Mouse (Mus musculus) CH12.LX (cell line): Measurements from ENCODE around the gene Fam193a.

Source experiments
- CTCF ChIP-seq, 2 experiments: IDR thresholded peaks in 1 of 2; conservative IDR thresholded peaks in 1 of 2; 2 replicates each; pipeline ENCODE4 v1.5.1; 2011 to 2012; ENCODE audit warnings: low read depth in 2 of 2, low read length in 2 of 2, improper control_type of control experiment in 1 of 2, inconsistent platforms in 1 of 2, mild to moderate bottlenecking in 1 of 2, moderate library complexity in 1 of 2
- E2F4 ChIP-seq: IDR thresholded peaks from 2 replicates; pipeline ENCODE4 v1.6.1; 2011; ENCODE audit warnings: low read depth, low read length, improper control_type of control experiment; ENCODE audit not compliant: insufficient replicate concordance
- ELF1 ChIP-seq: IDR thresholded peaks from 2 replicates; pipeline ENCODE4 v1.6.1; 2014; ENCODE audit warnings: low read depth, mild to moderate bottlenecking, inconsistent platforms, low read length, improper control_type of control experiment
- EP300 ChIP-seq: IDR thresholded peaks from 2 replicates; pipeline ENCODE4 v1.6.1; 2011; ENCODE audit warnings: low read length, improper control_type of control experiment
- ETS1 ChIP-seq: conservative IDR thresholded peaks from 2 replicates; pipeline ENCODE4 v1.6.1; 2012; ENCODE audit warnings: low read depth, mild to moderate bottlenecking, inconsistent platforms, low read length, improper control_type of control experiment, moderate library complexity
- HCFC1 ChIP-seq: IDR thresholded peaks from 2 replicates; pipeline ENCODE4 v1.6.1; 2012; ENCODE audit warnings: low read depth, mild to moderate bottlenecking, inconsistent platforms, low read length, improper control_type of control experiment
- NRF1 ChIP-seq: IDR thresholded peaks from 2 replicates; pipeline ENCODE4 v1.6.1; 2014; ENCODE audit warnings: low read depth, mild to moderate bottlenecking, inconsistent platforms, low read length, improper control_type of control experiment, moderate library complexity
- POLR2A ChIP-seq: IDR thresholded peaks from 2 replicates; pipeline ENCODE4 v1.6.1; 2011; ENCODE audit warnings: low read depth, mild to moderate bottlenecking, improper control_type of control experiment, low read length
- RAD21 ChIP-seq: IDR thresholded peaks from 2 replicates; pipeline ENCODE4 v1.6.1; 2011; ENCODE audit warnings: low read depth, mild to moderate bottlenecking, low read length, improper control_type of control experiment, moderate library complexity
- SIN3A ChIP-seq: IDR thresholded peaks from 2 replicates; pipeline ENCODE4 v1.6.1; 2012; ENCODE audit warnings: low read length, improper control_type of control experiment, inconsistent platforms
- TCF12 ChIP-seq: IDR thresholded peaks from 2 replicates; pipeline ENCODE4 v1.6.1; 2014; ENCODE audit warnings: low read depth, mild to moderate bottlenecking, inconsistent platforms, low read length, improper control_type of control experiment
- UBTF ChIP-seq: IDR thresholded peaks from 2 replicates; pipeline ENCODE4 v1.6.1; 2012; ENCODE audit warnings: low read depth, mild to moderate bottlenecking, inconsistent platforms, low read length, improper control_type of control experiment, moderate library complexity
- ZNF384 ChIP-seq: IDR thresholded peaks from 2 replicates; pipeline ENCODE4 v1.6.1; 2012; ENCODE audit warnings: low read depth, low read length, improper control_type of control experiment, inconsistent platforms

DNA sequence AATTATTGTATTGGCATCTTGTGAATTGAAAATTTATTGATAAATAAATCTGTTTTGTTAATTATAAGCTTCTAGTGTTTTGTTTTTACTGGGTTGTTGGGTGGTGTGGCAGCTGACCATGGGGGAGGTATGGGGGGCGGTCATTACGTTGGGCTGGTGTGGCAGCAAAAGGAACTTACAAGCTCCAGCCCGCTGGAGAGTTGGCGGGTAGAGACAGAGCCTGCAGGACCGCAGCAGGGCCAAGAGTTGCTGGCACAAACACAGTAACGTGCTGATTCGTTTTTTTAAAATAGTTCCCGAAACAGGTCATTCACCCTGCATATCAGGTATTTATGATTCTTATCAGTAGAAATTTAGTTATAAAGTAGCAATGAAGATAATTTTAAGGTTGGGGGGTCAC lies 23.5 kb downstream of the Fam193a start:
- TF ChIP-seq EP300 (no peak), ETS1 (no peak), CTCF (conservative IDR thresholded peaks at IDR 0.05 in 1 of 2, IDR thresholded peaks at IDR 0.05 in 1 of 2; ENCODE audit: low read depth in 2 of 2, low read length in 2 of 2) (no peak), POLR2A (no peak), HCFC1 (no peak), ELF1 (no peak), TCF12 (no peak), NRF1 (no peak), SIN3A (no peak), ZNF384 (no peak), E2F4 (no peak), UBTF (no peak), RAD21 (no peak)
